24 mouse cellular contexts compared by ENCODE assay signal in the genomic region with DNA sequence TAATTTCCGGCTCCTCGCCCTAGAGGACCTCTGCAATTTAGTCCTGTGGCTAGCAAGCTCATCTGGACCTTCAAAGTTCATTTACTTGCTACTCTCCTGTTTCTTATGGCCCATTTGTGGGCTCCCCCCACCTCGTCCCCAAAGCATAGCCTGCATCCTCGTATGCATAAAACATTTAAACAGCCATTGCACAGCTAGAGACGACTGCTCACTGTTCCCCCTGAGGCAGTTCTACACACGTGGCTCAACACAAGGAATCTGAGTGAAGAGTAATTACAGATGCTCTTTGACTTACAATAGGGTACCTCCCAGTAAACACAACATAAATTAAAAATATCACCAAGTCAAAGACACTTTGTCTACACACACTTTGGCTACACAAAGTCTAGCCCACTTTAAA.
A peak's percentile ranks its signal among the peaks of the same experiment; 100 is the strongest.
DNase-seq lines count a peak whose midpoint lies in the region; ATAC-seq and TF ChIP-seq lines count a peak whose summit lies in the region.
"Had no signal": no experiment of that assay in that cellular context is flagged by ENCODE, and none has a peak within 500 bp of the region (broad histone marks: within the 10 kb centered on the region; RNA-seq: fewer than 3 reads in every experiment).

No protein-coding gene starts in this region.

- CTCF ChIA-PET in Patski (lab: Charles Lee) = no interaction called here

- POLR2A ChIA-PET in Patski (lab: Charles Lee) = no interaction called here

- no peak overlapping the region for H3K9ac ChIP-seq in neural tube, embryonic 12.5 days
- H3K9ac ChIP-seq: embryonic facial prominence, embryonic 13.5 days; embryonic facial prominence, embryonic 15.5 days; forebrain, embryonic 13.5 days; forebrain, embryonic 15.5 days; forebrain, postnatal 0 days had no signal

- no peak overlapping the region for H3K4me2 ChIP-seq in neural tube, embryonic 12.5 days (replicated peaks)
- H3K4me2 ChIP-seq: embryonic facial prominence, embryonic 13.5 days; embryonic facial prominence, embryonic 15.5 days; forebrain, embryonic 13.5 days; forebrain, embryonic 15.5 days had no signal

- no peaks in the 10 kb centered on the region for H3K27me3 ChIP-seq in neural tube, embryonic 12.5 days (replicated peaks)
- no peaks in the 10 kb centered on the region for H3K27me3 ChIP-seq in Patski
- H3K27me3 ChIP-seq: embryonic facial prominence, embryonic 15.5 days; forebrain, embryonic 13.5 days; forebrain, embryonic 15.5 days had no signal

- peak; percentile 50; the same call in 1 of the 2 replicates for ATAC-seq in neural tube, embryonic 12.5 days (ENCODE audit: low FRiP score, low read depth)
- peak; percentile 47 for ATAC-seq in Patski
- ATAC-seq: CD4-positive, CD25-positive, alpha-beta regulatory T cell, adult 4 months; forebrain, embryonic 13.5 days; forebrain, embryonic 15.5 days; forebrain, postnatal 0 days had no signal

- no peak overlapping the region for H3K4me3 ChIP-seq in neural tube, embryonic 12.5 days
- H3K4me3 ChIP-seq: embryonic facial prominence, embryonic 13.5 days; embryonic facial prominence, embryonic 15.5 days; erythroblast, embryonic 14.5 days; forebrain, embryonic 13.5 days; forebrain, embryonic 15.5 days had no signal

- in situ Hi-C loops in Patski (cut with MboI; ENCODE audit: low pct_unique_long_range_greater_than_20kb) = no loop called here

- TF ChIP-seq CTCF in Patski (IDR thresholded peaks at IDR 0.05) = no peak

- H3K4me1 ChIP-seq in neural tube, embryonic 12.5 days = peaks cover 5% of the 10 kb centered on the region; the same call in 1 of the 2 replicates
- H3K4me1 ChIP-seq: embryonic facial prominence, embryonic 13.5 days; embryonic facial prominence, embryonic 15.5 days had no signal

- DNase-seq in heart, adult 11 months = peak; percentile 34
- DNase-seq in heart, postnatal 4 days = no peak
- no peak for DNase-seq in neural tube, embryonic 10.5 days (ENCODE audit: extremely low spot score, low spot score)
- DNase-seq in Patski (ENCODE audit: low read depth, low spot score) = no peak
- DNase-seq: adrenal gland, adult 2 months; adrenal gland, postnatal 10 days; adrenal gland, postnatal 25 days; B cell, adult 2 months; cerebellum, adult 11 months; cerebellum, adult 18-20 months; cerebellum, adult 8-10 months; cerebellum, adult 9-11 months; cerebellum, postnatal 14 days; cerebellum, postnatal 36 days; embryo, embryonic 11 days; forebrain, postnatal 0 days had no signal

- no peak overlapping the region for H3K27ac ChIP-seq in neural tube, embryonic 12.5 days
- H3K27ac ChIP-seq: embryonic facial prominence, embryonic 13.5 days; embryonic facial prominence, embryonic 15.5 days; forebrain, embryonic 13.5 days; forebrain, embryonic 15.5 days had no signal

- no peaks in the 10 kb centered on the region for H3K36me3 ChIP-seq in neural tube, embryonic 12.5 days
- H3K36me3 ChIP-seq: embryonic facial prominence, embryonic 13.5 days; embryonic facial prominence, embryonic 15.5 days; forebrain, embryonic 15.5 days; G1E had no signal

- 43% methylated on average over 6 of the region's 6 CpGs for WGBS in neural tube, embryonic 12.5 days

- H3K9me3 ChIP-seq in neural tube, embryonic 12.5 days = no peaks in the 10 kb centered on the region
- H3K9me3 ChIP-seq: embryonic facial prominence, embryonic 13.5 days; embryonic facial prominence, embryonic 15.5 days; forebrain, embryonic 13.5 days; forebrain, embryonic 15.5 days; G1E had no signal
